Mouse (Mus musculus): ENCODE results near the gene Napb. TPM values are rescaled to one million over a fixed set of nuclear protein-coding genes. Genes with fewer than 3 reads are reported as not detected.
"Not testable (repeated sequence)": the region's sequence is repeated elsewhere in the genome, so short reads cannot be mapped to it uniquely, and the experiment has no call there.

Gene Napb
- polyA plus RNA-seq (2015; fragmentation: Nextera tagmentation; extraction: Ambion mirVana): 44.2 and 49.1 TPM in 2 replicates

- H3K4me1 ChIP-seq (replicated peaks): peaks cover 26% of the 10 kb centered on the region
- H3K9ac ChIP-seq: peak within 1 kb of the TSS; percentile 92
- peak; percentile 100 for ATAC-seq (ENCODE audit: low FRiP score)
- peak within 1 kb of the TSS; percentile 77 for H3K27ac ChIP-seq
- no peaks in the 10 kb centered on the region for H3K36me3 ChIP-seq
- WGBS: 4% methylated on average over 18 of the region's 18 CpGs
- peak within 1 kb of the TSS; percentile 90 for H3K4me2 ChIP-seq
- H3K4me3 ChIP-seq: peak within 1 kb of the TSS; percentile 85
- peaks cover 6% of the 10 kb centered on the region; the same call in 1 of the 2 replicates for H3K9me3 ChIP-seq
- no peaks in the 10 kb centered on the region for H3K27me3 ChIP-seq
Measured at GRCm38 (mm10) chr2:148732327-148733000, at the start of gene Napb. Gene Napb (minus strand): TSS chr2:148732467.

- 11% methylated on average over 1 of the region's 1 CpGs for WGBS
- Histone ChIP-seq H3K4me2 (no peak within 1 kb of the TSS), H3K27ac (no peak within 1 kb of the TSS), H3K9me3 (no peaks in the 10 kb centered on the region), H3K4me1 (replicated peaks) (no peaks in the 10 kb centered on the region), H3K9ac (no peak within 1 kb of the TSS), H3K4me3 (no peak within 1 kb of the TSS), H3K36me3 (no peaks in the 10 kb centered on the region), H3K27me3 (no peaks in the 10 kb centered on the region)
- no peak for ATAC-seq (ENCODE audit: low FRiP score)
Measured at GRCm38 (mm10) chr2:148781709-148782108, 49.4 kb upstream of the Napb start, which contains the start of gene 8030411F24Rik. Gene 8030411F24Rik (plus strand): TSS chr2:148782009.

GRCm38 (mm10) chr2:148771397-148771796 is 39.1 kb upstream of the Napb start, which contains the start of gene Cst11:
Gene Cst11 (minus strand): TSS chr2:148771497.
- H3K36me3 ChIP-seq; H3K9me3 ChIP-seq; H3K27ac ChIP-seq; H3K4me2 ChIP-seq; ATAC-seq (ENCODE audit: low FRiP score); H3K9ac ChIP-seq; H3K4me3 ChIP-seq; H3K4me1 ChIP-seq (replicated peaks); H3K27me3 ChIP-seq: not testable (repeated sequence)
- 80% methylated on average over 4 of the region's 4 CpGs for WGBS

- Histone ChIP-seq H3K4me3 (no peak overlapping the region), H3K9me3 (no peaks in the 10 kb centered on the region)
- 95% methylated on average over 1 of the region's 1 CpGs for WGBS
Measured at GRCm38 (mm10) chr2:148763648-148764388, 31.6 kb upstream of the Napb start.

GRCm38 (mm10) chr2:148754310-148754846 is 22.1 kb upstream of the Napb start:
- Histone ChIP-seq H3K9me3 (no peaks in the 10 kb centered on the region), H3K27ac (no peak overlapping the region), H3K4me1 (replicated peaks) (no peaks in the 10 kb centered on the region), H3K9ac (no peak overlapping the region), H3K36me3 (no peaks in the 10 kb centered on the region), H3K27me3 (0 out of 2 replicates have a peak, but pooled peaks cover 6% of the 10 kb centered on the region), H3K4me3 (no peak overlapping the region), H3K4me2 (no peak overlapping the region)
- no peak for ATAC-seq (ENCODE audit: low FRiP score)
- WGBS: 81% methylated on average over 1 of the region's 1 CpGs

More at GRCm38 (mm10) chr2:148763648-148764388, 31.6 kb upstream of the Napb start:
- Histone ChIP-seq H3K27ac (no peak overlapping the region), H3K9ac (no peak overlapping the region), H3K4me2 (no peak overlapping the region), H3K27me3 (no peaks in the 10 kb centered on the region), H3K36me3 (no peaks in the 10 kb centered on the region), H3K4me1 (replicated peaks) (no peaks in the 10 kb centered on the region)
- ATAC-seq (ENCODE audit: low FRiP score): no peak

- WGBS: 19% methylated on average over 15 of the region's 15 CpGs
- peak; percentile 85 for ATAC-seq (ENCODE audit: low FRiP score)
- peak overlapping the region; percentile 34 for H3K4me3 ChIP-seq
- no peaks in the 10 kb centered on the region for H3K36me3 ChIP-seq
- H3K9me3 ChIP-seq: no peaks in the 10 kb centered on the region
- 0 out of 2 replicates have a peak, but pooled peaks cover 6% of the 10 kb centered on the region for H3K27me3 ChIP-seq
- H3K27ac ChIP-seq: no peak overlapping the region
- no peaks in the 10 kb centered on the region for H3K4me1 ChIP-seq (replicated peaks)
- no peak overlapping the region; the same call in 1 of the 2 replicates for H3K9ac ChIP-seq
- peak overlapping the region; percentile 61 for H3K4me2 ChIP-seq
Measured at GRCm38 (mm10) chr2:148751893-148752813, 19.9 kb upstream of the Napb start.

- ATAC-seq (ENCODE audit: low FRiP score): no peak
- Histone ChIP-seq H3K27me3 (0 out of 2 replicates have a peak, but pooled peaks cover 6% of the 10 kb centered on the region), H3K9me3 (no peaks in the 10 kb centered on the region), H3K4me3 (no peak within 1 kb of the TSS), H3K9ac (no peak within 1 kb of the TSS), H3K27ac (no peak within 1 kb of the TSS), H3K4me2 (no peak within 1 kb of the TSS), H3K4me1 (replicated peaks) (no peaks in the 10 kb centered on the region), H3K36me3 (no peaks in the 10 kb centered on the region)
- WGBS: 81% methylated on average over 1 of the region's 1 CpGs
Measured at GRCm38 (mm10) chr2:148750058-148750457, 17.8 kb upstream of the Napb start, which contains the start of gene Cstl1. Gene Cstl1 (plus strand): TSS chr2:148750358.

- Histone ChIP-seq H3K9ac (no peak overlapping the region), H3K36me3 (no peaks in the 10 kb centered on the region), H3K9me3 (no peaks in the 10 kb centered on the region), H3K27me3 (no peaks in the 10 kb centered on the region), H3K4me1 (replicated peaks) (no peaks in the 10 kb centered on the region), H3K27ac (no peak overlapping the region), H3K4me3 (no peak overlapping the region), H3K4me2 (no peak overlapping the region)
- no peak for ATAC-seq (ENCODE audit: low FRiP score)
- WGBS: 82% methylated on average over 3 of the region's 3 CpGs
Measured at GRCm38 (mm10) chr2:148743846-148744407, 11.7 kb upstream of the Napb start.

- Histone ChIP-seq H3K4me1 (replicated peaks) (no peaks in the 10 kb centered on the region), H3K27me3 (no peaks in the 10 kb centered on the region), H3K9me3 (no peaks in the 10 kb centered on the region), H3K4me2 (no peak overlapping the region), H3K4me3 (no peak overlapping the region), H3K27ac (no peak overlapping the region), H3K36me3 (no peaks in the 10 kb centered on the region), H3K9ac (no peak overlapping the region)
- 68% methylated on average over 3 of the region's 3 CpGs for WGBS
- no peak for ATAC-seq (ENCODE audit: low FRiP score)
Measured at GRCm38 (mm10) chr2:148743001-148743400, 10.7 kb upstream of the Napb start.

GRCm38 (mm10) chr2:148731614-148732326 is 497 bp downstream of the Napb start:
- peak overlapping the region; percentile 90 for H3K4me2 ChIP-seq
- WGBS: under 1% methylated on average over 35 of the region's 35 CpGs
- peak overlapping the region; percentile 77 for H3K27ac ChIP-seq
- H3K36me3 ChIP-seq: no peaks in the 10 kb centered on the region
- H3K4me3 ChIP-seq: peak overlapping the region; percentile 85
- peak overlapping the region; percentile 92 for H3K9ac ChIP-seq
- peak; percentile 87 for ATAC-seq (ENCODE audit: low FRiP score)
- H3K27me3 ChIP-seq: no peaks in the 10 kb centered on the region
- peaks cover 26% of the 10 kb centered on the region for H3K4me1 ChIP-seq (replicated peaks)
- H3K9me3 ChIP-seq: peaks cover 6% of the 10 kb centered on the region; the same call in 1 of the 2 replicates
